ENCODE assay signal across 8 mouse cellular contexts in the genomic region with DNA sequence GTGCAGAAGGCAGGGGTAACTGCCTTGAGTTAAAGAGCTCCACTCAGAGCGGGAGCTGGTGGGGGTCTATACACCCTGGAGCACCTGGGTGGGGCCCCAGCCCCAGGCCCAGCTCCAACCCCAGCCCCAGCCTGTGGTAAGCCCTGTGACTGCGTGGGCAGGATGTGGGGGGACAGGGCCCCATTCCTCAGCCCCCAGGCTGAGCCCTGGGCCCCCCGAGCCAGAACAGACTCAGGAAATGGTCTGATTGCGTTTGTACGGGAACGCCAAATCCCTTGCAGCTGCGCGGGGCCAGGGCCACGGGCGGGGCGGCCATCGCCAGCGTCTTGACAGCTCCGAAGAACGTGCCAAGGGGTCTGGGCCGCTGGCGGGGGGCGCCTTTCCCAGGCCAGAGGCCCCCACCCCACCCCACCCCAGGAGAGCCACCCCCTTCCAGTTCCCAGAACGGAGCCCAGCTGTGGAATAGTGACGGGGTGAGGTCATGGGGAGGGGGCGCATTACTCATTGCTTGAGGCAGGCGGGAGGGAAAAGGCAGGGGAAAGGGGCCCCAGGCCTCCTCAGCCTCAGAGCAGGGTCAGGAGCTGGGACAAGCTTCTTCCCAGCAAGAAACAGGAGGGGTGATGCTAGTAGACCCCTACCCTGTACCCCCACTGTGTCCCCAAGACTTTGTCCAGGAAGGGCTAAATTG. TPM values are rescaled to one million over a fixed set of nuclear protein-coding genes. Genes with fewer than 3 reads are reported as not detected.
DNase-seq lines count a peak whose midpoint lies in the region; ATAC-seq and TF ChIP-seq lines count a peak whose summit lies in the region.

No protein-coding gene starts in this region.

- no peak for DNase-seq in lung, postnatal 25 days (ENCODE audit: low spot score)
- peak; percentile 46 for DNase-seq in ovary, postnatal 36 days (ENCODE audit: low spot score)
- DNase-seq in cerebellum, adult 11 months: no peak
- no peak for DNase-seq in right cerebral cortex, adult 18-20 months

- H3K36me3 ChIP-seq in lung, embryonic 15.5 days: peaks cover 10% of the 10 kb centered on the region; the same call in 1 of the 2 replicates
- peaks cover 6% of the 10 kb centered on the region; the same call in 1 of the 2 replicates for H3K36me3 ChIP-seq in heart, embryonic 15.5 days
- no peaks in the 10 kb centered on the region for H3K36me3 ChIP-seq in liver, embryonic 12.5 days

- peak overlapping the region; percentile 64 for H3K4me2 ChIP-seq in lung, embryonic 15.5 days
- H3K4me2 ChIP-seq in heart, embryonic 15.5 days: peak overlapping the region; percentile 57
- H3K4me2 ChIP-seq in liver, embryonic 12.5 days: peak overlapping the region; percentile 49

- TF ChIP-seq CTCF in embryonic fibroblast, embryonic 13.5 days (IDR thresholded peaks at IDR 0.05; ENCODE audit: borderline replicate concordance, insufficient read depth, low read length): no peak

- H3K9me3 ChIP-seq in lung, embryonic 15.5 days: no peaks in the 10 kb centered on the region
- no peaks in the 10 kb centered on the region for H3K9me3 ChIP-seq in heart, embryonic 15.5 days (replicated peaks)
- no peaks in the 10 kb centered on the region for H3K9me3 ChIP-seq in liver, embryonic 12.5 days (replicated peaks)

- H3K27ac ChIP-seq in lung, embryonic 15.5 days: peak overlapping the region; percentile 97
- H3K27ac ChIP-seq in embryonic fibroblast, embryonic 13.5 days (ENCODE audit: insufficient read depth, low read length): peak overlapping the region; percentile 96
- peak overlapping the region; percentile 96 for H3K27ac ChIP-seq in heart, embryonic 15.5 days
- peak overlapping the region; percentile 65 for H3K27ac ChIP-seq in liver, embryonic 12.5 days

- peak overlapping the region; percentile 23 for H3K4me3 ChIP-seq in lung, embryonic 15.5 days
- no peak overlapping the region for H3K4me3 ChIP-seq in embryonic fibroblast, embryonic 13.5 days (ENCODE audit: insufficient read depth, low read length)
- peak overlapping the region; percentile 25 for H3K4me3 ChIP-seq in heart, embryonic 15.5 days
- no peak overlapping the region for H3K4me3 ChIP-seq in liver, embryonic 12.5 days

- peak overlapping the region; percentile 50 for H3K9ac ChIP-seq in lung, embryonic 15.5 days
- peak overlapping the region; percentile 60 for H3K9ac ChIP-seq in heart, embryonic 15.5 days
- H3K9ac ChIP-seq in liver, embryonic 12.5 days: no peak overlapping the region; the same call in 1 of the 2 replicates

- no peak; the same call in 1 of the 2 replicates for TF ChIP-seq POLR2A in embryonic fibroblast, embryonic 13.5 days (IDR thresholded peaks at IDR 0.05; ENCODE audit: low read depth, low read length)

- peak; percentile 76 for ATAC-seq in lung, embryonic 15.5 days (ENCODE audit: borderline replicate concordance, extremely low read depth, low FRiP score, low TSS enrichment)
- ATAC-seq in heart, embryonic 15.5 days (replicated peaks; ENCODE audit: insufficient number of reproducible peaks, insufficient read depth, low FRiP score, low read depth): peak; percentile 80
- ATAC-seq in liver, embryonic 12.5 days: peak; percentile 16; the same call in 1 of the 2 replicates

- peaks cover 41% of the 10 kb centered on the region for H3K4me1 ChIP-seq in lung, embryonic 15.5 days
- peaks cover 38% of the 10 kb centered on the region for H3K4me1 ChIP-seq in embryonic fibroblast, embryonic 13.5 days (ENCODE audit: control insufficient read depth, insufficient read depth, low read length)
- peaks cover 88% of the 10 kb centered on the region for H3K4me1 ChIP-seq in heart, embryonic 15.5 days (replicated peaks)
- peaks cover 18% of the 10 kb centered on the region for H3K4me1 ChIP-seq in liver, embryonic 12.5 days

- WGBS in lung, embryonic 15.5 days: 2% methylated on average over 22 of the region's 22 CpGs
- 2% methylated on average over 22 of the region's 22 CpGs for WGBS in heart, embryonic 15.5 days
- WGBS in liver, embryonic 12.5 days (ENCODE audit: insufficient replicate concordance): 8% methylated on average over 22 of the region's 22 CpGs

- no peaks in the 10 kb centered on the region for H3K27me3 ChIP-seq in lung, embryonic 15.5 days
- H3K27me3 ChIP-seq in heart, embryonic 15.5 days: no peaks in the 10 kb centered on the region
- peaks cover 45% of the 10 kb centered on the region for H3K27me3 ChIP-seq in liver, embryonic 12.5 days (replicated peaks)

RNA-seq across cellular contexts. Expression of a gene that starts 16.9 kb away (rescaled TPM):
- polyA plus RNA-seq in lung, embryonic 15.5 days (2015; fragmentation: Nextera tagmentation; extraction: Ambion mirVana): 2.5 and 5.1 TPM in 2 replicates
- 1.4 TPM in 2 replicates for polyA plus RNA-seq in embryonic fibroblast, embryonic 13.5 days (2011; ENCODE audit: insufficient read length, low read depth, missing spikeins)
- 4.6 and 4.8 TPM in 2 replicates for polyA plus RNA-seq in heart, embryonic 15.5 days (2015; fragmentation: Nextera tagmentation; extraction: Ambion mirVana)
- 0.51 TPM in 1 of 2 replicates, not detected in the other for polyA plus RNA-seq in liver, embryonic 12.5 days (2016; fragmentation: Nextera tagmentation; extraction: Ambion mirVana)

RNA-seq across cellular contexts. Expression of a gene that starts 21.1 kb away (rescaled TPM):
- 125 and 130 TPM in 2 replicates for polyA plus RNA-seq in lung, embryonic 15.5 days (2015; fragmentation: Nextera tagmentation; extraction: Ambion mirVana)
- 114 and 159 TPM in 2 replicates for polyA plus RNA-seq in embryonic fibroblast, embryonic 13.5 days (2011; ENCODE audit: insufficient read length, low read depth, missing spikeins)
- 49.6 and 83.5 TPM in 2 replicates for polyA plus RNA-seq in heart, embryonic 15.5 days (2015; fragmentation: Nextera tagmentation; extraction: Ambion mirVana)
- 16.7 and 17.0 TPM in 2 replicates for polyA plus RNA-seq in liver, embryonic 12.5 days (2016; fragmentation: Nextera tagmentation; extraction: Ambion mirVana)

RNA-seq across cellular contexts. Expression of a gene that starts 40.1 kb away (rescaled TPM):
- polyA plus RNA-seq in lung, embryonic 15.5 days (2015; fragmentation: Nextera tagmentation; extraction: Ambion mirVana): 2.4 and 7.4 TPM in 2 replicates
- 1.1 TPM in 1 of 2 replicates, not detected in the other for polyA plus RNA-seq in embryonic fibroblast, embryonic 13.5 days (2011; ENCODE audit: insufficient read length, low read depth, missing spikeins)
- 16.8 and 16.9 TPM in 2 replicates for polyA plus RNA-seq in heart, embryonic 15.5 days (2015; fragmentation: Nextera tagmentation; extraction: Ambion mirVana)
- polyA plus RNA-seq in liver, embryonic 12.5 days (2016; fragmentation: Nextera tagmentation; extraction: Ambion mirVana): 1.8 and 2.4 TPM in 2 replicates

RNA-seq across cellular contexts. Expression of a gene that starts 47.1 kb away (rescaled TPM):
- polyA plus RNA-seq in lung, embryonic 15.5 days (2015; fragmentation: Nextera tagmentation; extraction: Ambion mirVana): 0.34 and 0.87 TPM in 2 replicates
- polyA plus RNA-seq in embryonic fibroblast, embryonic 13.5 days (2011; ENCODE audit: insufficient read length, low read depth, missing spikeins): 1.3 and 2.4 TPM in 2 replicates
- 0.48 and 1.7 TPM in 2 replicates for polyA plus RNA-seq in heart, embryonic 15.5 days (2015; fragmentation: Nextera tagmentation; extraction: Ambion mirVana)
- polyA plus RNA-seq in liver, embryonic 12.5 days (2016; fragmentation: Nextera tagmentation; extraction: Ambion mirVana): not detected in 2 replicates

RNA-seq across cellular contexts. Expression of a gene that starts 50.8 kb away (rescaled TPM):
- polyA plus RNA-seq in lung, embryonic 15.5 days (2015; fragmentation: Nextera tagmentation; extraction: Ambion mirVana): 22.8 and 28.3 TPM in 2 replicates
- polyA plus RNA-seq in embryonic fibroblast, embryonic 13.5 days (2011; ENCODE audit: insufficient read length, low read depth, missing spikeins): 8.2 and 10.6 TPM in 2 replicates
- polyA plus RNA-seq in heart, embryonic 15.5 days (2015; fragmentation: Nextera tagmentation; extraction: Ambion mirVana): 17.0 and 18.7 TPM in 2 replicates
- polyA plus RNA-seq in liver, embryonic 12.5 days (2016; fragmentation: Nextera tagmentation; extraction: Ambion mirVana): 10.4 and 14.4 TPM in 2 replicates

Comparison
In these comparisons a context has a peak if more than half of its experiments do, and no peak if none do; other contexts are left out.
1. ATAC-seq: peak in every context shown above with its lines; median percentile 80 in heart, embryonic 15.5 days; 76 in lung, embryonic 15.5 days; 16 in liver, embryonic 12.5 days.
2. H3K4me3 ChIP-seq: peak in lung, embryonic 15.5 days (single experiment) and heart, embryonic 15.5 days (single experiment); none in embryonic fibroblast, embryonic 13.5 days (single experiment) and liver, embryonic 12.5 days (single experiment).
3. Peak in every context shown above with its lines, with median percentiles within 50 percentile points of each other: H3K27ac ChIP-seq and H3K4me2 ChIP-seq.